In genomic region chr7:92952210-92952609, GRCm38 (mm10) we compare ENCODE assay signal across 24 mouse cellular contexts.
DNase-seq lines count a peak whose midpoint lies in the region; ATAC-seq and TF ChIP-seq lines count a peak whose summit lies in the region.
"Had no signal": no experiment of that assay in that cellular context is flagged by ENCODE, and none has a peak within 500 bp of the region (broad histone marks: within the 10 kb centered on the region; RNA-seq: fewer than 3 reads in every experiment).

No protein-coding gene starts in this region.

- H3K27ac ChIP-seq in heart, embryonic 12.5 days (ENCODE audit: poor library complexity, severe bottlenecking) = no peak overlapping the region; the same call in 1 of the 2 replicates
- no peak overlapping the region for H3K27ac ChIP-seq in heart, embryonic 15.5 days
- H3K27ac ChIP-seq in kidney, postnatal 0 days = no peak overlapping the region
- H3K27ac ChIP-seq in kidney, embryonic 16.5 days (ENCODE audit: low read length) = no peak overlapping the region
- H3K27ac ChIP-seq in midbrain, embryonic 11.5 days (ENCODE audit: low read depth, low read length) = no peak overlapping the region
- no peak overlapping the region for H3K27ac ChIP-seq in midbrain, postnatal 0 days (ENCODE audit: low read depth, low read length)
- H3K27ac ChIP-seq: embryonic facial prominence, embryonic 13.5 days; embryonic facial prominence, embryonic 15.5 days; forebrain, embryonic 10.5 days; forebrain, embryonic 12.5 days had no signal

- H3K9ac ChIP-seq in heart, embryonic 12.5 days = no peak overlapping the region
- no peak overlapping the region for H3K9ac ChIP-seq in heart, embryonic 15.5 days
- no peak overlapping the region for H3K9ac ChIP-seq in kidney, postnatal 0 days (ENCODE audit: low read depth, low read length)
- H3K9ac ChIP-seq in kidney, embryonic 16.5 days (replicated peaks; ENCODE audit: low read length) = no peak overlapping the region
- H3K9ac ChIP-seq in midbrain, embryonic 11.5 days (ENCODE audit: low read length) = no peak overlapping the region
- H3K9ac ChIP-seq in midbrain, postnatal 0 days (replicated peaks; ENCODE audit: low read length, poor library complexity, severe bottlenecking) = no peak overlapping the region
- H3K9ac ChIP-seq: embryonic facial prominence, embryonic 13.5 days; embryonic facial prominence, embryonic 15.5 days; forebrain, embryonic 12.5 days had no signal

- no peak for DNase-seq in heart, adult 18-20 months
- DNase-seq in heart, postnatal 36 days = no peak
- DNase-seq in kidney, postnatal 0 days (ENCODE audit: low spot score) = peak; percentile 61
- DNase-seq in midbrain, embryonic 11.5 days (ENCODE audit: low spot score, missing footprints) = peak; percentile 8
- DNase-seq in midbrain, postnatal 0 days (ENCODE audit: low spot score) = no peak
- DNase-seq: adrenal gland, adult 2 months; adrenal gland, postnatal 10 days; adrenal gland, postnatal 25 days; cerebellum, adult 11 months; cerebellum, adult 18-20 months; cerebellum, adult 8-10 months; cerebellum, adult 9-11 months; cerebellum, postnatal 14 days; cerebellum, postnatal 36 days; embryo, embryonic 11 days had no signal

- intact Hi-C loops in heart, postnatal 36 days (cut with DNase I) = no loop called here

- 0 out of 2 replicates have a peak, but pooled peaks have one; percentile 45 for ATAC-seq in heart, embryonic 12.5 days (ENCODE audit: insufficient number of reproducible peaks, low FRiP score)
- ATAC-seq in heart, embryonic 15.5 days (replicated peaks; ENCODE audit: insufficient number of reproducible peaks, insufficient read depth, low FRiP score, low read depth) = peak; percentile 54; the same call in 1 of the 2 replicates
- no peak for ATAC-seq in kidney, postnatal 0 days (replicated peaks; ENCODE audit: low FRiP score, low read depth)
- no peak for ATAC-seq in kidney, embryonic 16.5 days (ENCODE audit: low FRiP score, low TSS enrichment)
- ATAC-seq in midbrain, embryonic 11.5 days (ENCODE audit: low FRiP score) = no peak
- no peak for ATAC-seq in midbrain, postnatal 0 days (ENCODE audit: low FRiP score)
- ATAC-seq: forebrain, embryonic 14.5 days had no signal

- H3K36me3 ChIP-seq in heart, embryonic 12.5 days = no peaks in the 10 kb centered on the region
- no peaks in the 10 kb centered on the region for H3K36me3 ChIP-seq in heart, embryonic 15.5 days
- H3K36me3 ChIP-seq in kidney, postnatal 0 days (ENCODE audit: insufficient read depth, low read length) = no peaks in the 10 kb centered on the region
- no peaks in the 10 kb centered on the region for H3K36me3 ChIP-seq in kidney, embryonic 16.5 days (ENCODE audit: insufficient read depth, low read length)
- H3K36me3 ChIP-seq in midbrain, embryonic 11.5 days (ENCODE audit: control insufficient read depth, insufficient read depth, low read length) = no peaks in the 10 kb centered on the region
- H3K36me3 ChIP-seq in midbrain, postnatal 0 days (ENCODE audit: insufficient read depth, low read length) = no peaks in the 10 kb centered on the region
- H3K36me3 ChIP-seq: embryonic facial prominence, embryonic 13.5 days; embryonic facial prominence, embryonic 15.5 days; forebrain, embryonic 10.5 days; forebrain, embryonic 12.5 days had no signal

- 0 out of 2 replicates have a peak, but pooled peaks cover 3% of the 10 kb centered on the region for H3K4me1 ChIP-seq in heart, embryonic 12.5 days (replicated peaks)
- H3K4me1 ChIP-seq in heart, embryonic 15.5 days (replicated peaks) = no peaks in the 10 kb centered on the region
- H3K4me1 ChIP-seq in kidney, postnatal 0 days (replicated peaks; ENCODE audit: insufficient read depth, low read length) = no peaks in the 10 kb centered on the region
- H3K4me1 ChIP-seq in kidney, embryonic 16.5 days (ENCODE audit: insufficient read depth, low read length) = peaks cover 3% of the 10 kb centered on the region; the same call in 1 of the 2 replicates
- no peaks in the 10 kb centered on the region for H3K4me1 ChIP-seq in midbrain, embryonic 11.5 days (ENCODE audit: control insufficient read depth, insufficient read depth, low read length)
- H3K4me1 ChIP-seq in midbrain, postnatal 0 days (ENCODE audit: insufficient read depth, low read length) = no peaks in the 10 kb centered on the region; the same call in 1 of the 2 replicates
- H3K4me1 ChIP-seq: embryonic facial prominence, embryonic 15.5 days; forebrain, embryonic 12.5 days had no signal

- no peak for TF ChIP-seq CTCF in kidney, postnatal 0 days (IDR thresholded peaks at IDR 0.05; ENCODE audit: low read depth)
- TF ChIP-seq CTCF in midbrain, postnatal 0 days (IDR thresholded peaks at IDR 0.05) = no peak

- H3K4me3 ChIP-seq in heart, embryonic 12.5 days = no peak overlapping the region
- H3K4me3 ChIP-seq in heart, embryonic 15.5 days = no peak overlapping the region
- no peak overlapping the region for H3K4me3 ChIP-seq in kidney, postnatal 0 days (replicated peaks; ENCODE audit: low read depth, low read length)
- no peak overlapping the region for H3K4me3 ChIP-seq in kidney, embryonic 16.5 days (ENCODE audit: low read length)
- H3K4me3 ChIP-seq in midbrain, embryonic 11.5 days (ENCODE audit: low read depth, low read length) = no peak overlapping the region
- H3K4me3 ChIP-seq in midbrain, postnatal 0 days (ENCODE audit: low read depth, low read length) = no peak overlapping the region
- H3K4me3 ChIP-seq: embryonic facial prominence, embryonic 13.5 days; embryonic facial prominence, embryonic 15.5 days; erythroblast, embryonic 14.5 days; forebrain, embryonic 10.5 days; forebrain, embryonic 12.5 days had no signal

- no peaks in the 10 kb centered on the region for H3K27me3 ChIP-seq in heart, embryonic 12.5 days (replicated peaks)
- no peaks in the 10 kb centered on the region for H3K27me3 ChIP-seq in heart, embryonic 15.5 days
- no peaks in the 10 kb centered on the region for H3K27me3 ChIP-seq in kidney, postnatal 0 days (ENCODE audit: insufficient read depth, low read length)
- H3K27me3 ChIP-seq in kidney, embryonic 16.5 days (ENCODE audit: insufficient read depth, low read length) = no peaks in the 10 kb centered on the region
- H3K27me3 ChIP-seq in midbrain, embryonic 11.5 days (ENCODE audit: control insufficient read depth, insufficient read depth, low read length) = no peaks in the 10 kb centered on the region
- no peaks in the 10 kb centered on the region for H3K27me3 ChIP-seq in midbrain, postnatal 0 days (ENCODE audit: insufficient read depth, low read length)
- H3K27me3 ChIP-seq: embryonic facial prominence, embryonic 13.5 days; embryonic facial prominence, embryonic 15.5 days; forebrain, embryonic 12.5 days had no signal

- H3K9me3 ChIP-seq in heart, embryonic 12.5 days (replicated peaks) = no peaks in the 10 kb centered on the region
- H3K9me3 ChIP-seq in heart, embryonic 15.5 days (replicated peaks) = no peaks in the 10 kb centered on the region
- H3K9me3 ChIP-seq in kidney, postnatal 0 days (replicated peaks; ENCODE audit: low read length) = no peaks in the 10 kb centered on the region
- no peaks in the 10 kb centered on the region for H3K9me3 ChIP-seq in kidney, embryonic 16.5 days (ENCODE audit: low read length)
- no peaks in the 10 kb centered on the region for H3K9me3 ChIP-seq in midbrain, embryonic 11.5 days (ENCODE audit: control insufficient read depth, low read length)
- no peaks in the 10 kb centered on the region for H3K9me3 ChIP-seq in midbrain, postnatal 0 days (ENCODE audit: low read length)
- H3K9me3 ChIP-seq: embryonic facial prominence, embryonic 13.5 days; embryonic facial prominence, embryonic 15.5 days; forebrain, embryonic 10.5 days; forebrain, embryonic 12.5 days had no signal

- WGBS in heart, embryonic 12.5 days = 48% methylated on average over 2 of the region's 2 CpGs
- 49% methylated on average over 2 of the region's 2 CpGs for WGBS in heart, embryonic 15.5 days
- WGBS in kidney, postnatal 0 days = 31% methylated on average over 2 of the region's 2 CpGs
- 26% methylated on average over 2 of the region's 2 CpGs for WGBS in kidney, embryonic 16.5 days
- WGBS in midbrain, embryonic 11.5 days = 87% methylated on average over 2 of the region's 2 CpGs
- 82% methylated on average over 2 of the region's 2 CpGs for WGBS in midbrain, postnatal 0 days

- no peak overlapping the region for H3K4me2 ChIP-seq in heart, embryonic 12.5 days
- H3K4me2 ChIP-seq in heart, embryonic 15.5 days = no peak overlapping the region
- no peak overlapping the region for H3K4me2 ChIP-seq in kidney, postnatal 0 days (ENCODE audit: low read length)
- H3K4me2 ChIP-seq in kidney, embryonic 16.5 days (replicated peaks; ENCODE audit: low read depth, low read length) = no peak overlapping the region
- H3K4me2 ChIP-seq in midbrain, embryonic 11.5 days = no peak overlapping the region
- H3K4me2 ChIP-seq in midbrain, postnatal 0 days (ENCODE audit: low read depth, low read length, poor library complexity, severe bottlenecking) = no peak overlapping the region
- H3K4me2 ChIP-seq: embryonic facial prominence, embryonic 13.5 days; embryonic facial prominence, embryonic 15.5 days; forebrain, embryonic 12.5 days had no signal

Comparison
In these comparisons a context has a peak if more than half of its experiments do, and no peak if none do; other contexts are left out.
1. DNase-seq: peak in kidney, postnatal 0 days (single experiment) and midbrain, embryonic 11.5 days (single experiment); none in heart, adult 18-20 months (0 of 2), heart, postnatal 36 days (0 of 2) and midbrain, postnatal 0 days (single experiment).
2. ATAC-seq: peak in heart, embryonic 12.5 days (single experiment) and heart, embryonic 15.5 days (single experiment); none in kidney, postnatal 0 days (single experiment), kidney, embryonic 16.5 days (single experiment), midbrain, embryonic 11.5 days (single experiment) and midbrain, postnatal 0 days (single experiment).